Mouse (Mus musculus): ENCODE data around the gene Olfr730.

Olfr730 gene

GRCm38 (mm10) chr14:50188098-50188497 lies at the start of gene Olfr730:
TSS of gene Olfr730 (minus strand) at chr14:50188198.
- DNase-seq (ENCODE audit: low spot score in 2 of 2): no peak

DNA sequence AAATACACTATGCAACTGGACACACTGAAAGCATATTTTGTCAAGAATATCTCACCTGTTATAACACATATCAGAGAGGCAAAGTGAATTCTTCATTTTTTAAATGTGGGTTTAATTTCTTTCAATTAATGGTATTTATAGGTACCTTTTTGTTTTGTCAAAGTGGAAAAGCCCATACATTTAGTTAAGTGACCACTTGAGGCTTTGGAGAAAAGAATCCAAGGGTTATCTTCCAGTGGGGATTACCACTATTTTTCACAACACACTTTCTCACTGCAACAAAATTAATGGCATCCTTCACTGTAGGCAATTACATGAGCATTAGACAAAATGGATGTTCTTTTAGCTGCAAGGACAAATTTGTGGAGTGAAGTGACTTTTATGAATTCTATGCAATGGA lies 35.2 kb downstream of the Olfr730 start, which contains the start of gene Olfr729:
Olfr729 (minus strand) TSS at position 101 of the 400 bp plus-strand sequence.
- no peak for DNase-seq (ENCODE audit: low spot score in 2 of 2)

GRCm38 (mm10) chr14:50142580-50142979 lies 45.4 kb downstream of the Olfr730 start, which contains the start of gene Olfr728:
TSS of gene Olfr728 (minus strand) at chr14:50142680.
- DNase-seq (ENCODE audit: low spot score in 2 of 2): no peak

Measured in cerebellum, postnatal 4 days (tissue).